ENCODE assay signal across 27 mouse cellular contexts in the genomic region with DNA sequence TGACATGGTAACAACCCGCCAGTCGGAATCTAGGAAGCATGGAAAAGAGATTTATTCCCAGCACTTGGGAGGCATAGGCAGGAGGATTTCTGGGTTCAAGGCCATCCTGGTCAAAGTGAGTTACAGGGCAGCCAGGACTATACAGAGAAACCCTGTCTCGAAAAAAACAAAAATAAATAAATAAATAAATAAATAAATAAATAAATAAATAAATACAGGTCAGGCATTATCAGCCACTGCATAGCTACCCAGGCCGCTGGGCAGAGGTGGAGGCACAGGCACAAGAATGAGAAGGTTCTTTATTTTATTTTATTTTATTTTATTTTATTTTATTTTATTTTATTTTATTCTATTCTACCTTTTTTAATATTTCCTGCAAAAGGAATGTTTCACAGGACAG.
A peak's percentile ranks its signal among the peaks of the same experiment; 100 is the strongest.
DNase-seq lines count a peak whose midpoint lies in the region; ATAC-seq and TF ChIP-seq lines count a peak whose summit lies in the region.
"Had no signal": no experiment of that assay in that cellular context is flagged by ENCODE, and none has a peak within 500 bp of the region (broad histone marks: within the 10 kb centered on the region; RNA-seq: fewer than 3 reads in every experiment).

No protein-coding gene starts in this region.

- H3K36me3 ChIP-seq in forebrain, embryonic 11.5 days (ENCODE audit: control insufficient read depth, insufficient read depth, low read length), result no peaks in the 10 kb centered on the region
- H3K36me3 ChIP-seq in forebrain, embryonic 14.5 days (ENCODE audit: control insufficient read depth, insufficient read depth, low read length), result no peaks in the 10 kb centered on the region
- no peaks in the 10 kb centered on the region for H3K36me3 ChIP-seq in forebrain, embryonic 13.5 days (ENCODE audit: poor library complexity, severe bottlenecking)
- no peaks in the 10 kb centered on the region for H3K36me3 ChIP-seq in forebrain, embryonic 15.5 days
- H3K36me3 ChIP-seq in intestine, embryonic 14.5 days (ENCODE audit: control insufficient read depth, insufficient read depth, low read length), result no peaks in the 10 kb centered on the region
- H3K36me3 ChIP-seq in intestine, postnatal 0 days (ENCODE audit: control insufficient read depth, insufficient read depth), result no peaks in the 10 kb centered on the region
- no peaks in the 10 kb centered on the region for H3K36me3 ChIP-seq in neural tube, embryonic 12.5 days
- no peaks in the 10 kb centered on the region for H3K36me3 ChIP-seq in neural tube, embryonic 15.5 days
- H3K36me3 ChIP-seq: embryonic facial prominence, embryonic 13.5 days; embryonic facial prominence, embryonic 15.5 days; forebrain, embryonic 10.5 days; G1E had no signal

- 0 out of 2 replicates have a peak, but pooled peaks have one; percentile 39 for ATAC-seq in forebrain, embryonic 11.5 days (replicated peaks; ENCODE audit: low FRiP score)
- ATAC-seq in forebrain, embryonic 14.5 days, result no peak
- 0 out of 2 replicates have a peak, but pooled peaks have one; percentile 51 for ATAC-seq in forebrain, embryonic 13.5 days
- ATAC-seq in forebrain, embryonic 15.5 days (replicated peaks), result no peak
- 0 out of 2 replicates have a peak, but pooled peaks have one; percentile 47 for ATAC-seq in intestine, embryonic 14.5 days (replicated peaks; ENCODE audit: low FRiP score, low TSS enrichment, low read depth)
- no peak for ATAC-seq in intestine, postnatal 0 days
- 0 out of 2 replicates have a peak, but pooled peaks have one; percentile 33 for ATAC-seq in neural tube, embryonic 12.5 days (ENCODE audit: low FRiP score, low read depth)
- ATAC-seq in neural tube, embryonic 15.5 days (ENCODE audit: low FRiP score), result no peak
- ATAC-seq: CD4-positive, CD25-positive, alpha-beta regulatory T cell, adult 4 months; Patski had no signal

- 92% methylated on average over 4 of the region's 4 CpGs for WGBS in forebrain, embryonic 11.5 days
- 95% methylated on average over 4 of the region's 4 CpGs for WGBS in forebrain, embryonic 14.5 days
- WGBS in forebrain, embryonic 13.5 days, result 92% methylated on average over 4 of the region's 4 CpGs
- WGBS in forebrain, embryonic 15.5 days, result 96% methylated on average over 4 of the region's 4 CpGs
- WGBS in intestine, embryonic 14.5 days, result 89% methylated on average over 4 of the region's 4 CpGs
- WGBS in intestine, postnatal 0 days, result 93% methylated on average over 4 of the region's 4 CpGs
- 96% methylated on average over 4 of the region's 4 CpGs for WGBS in neural tube, embryonic 12.5 days
- 89% methylated on average over 4 of the region's 4 CpGs for WGBS in neural tube, embryonic 15.5 days

- H3K4me1 ChIP-seq in forebrain, embryonic 11.5 days (replicated peaks; ENCODE audit: control insufficient read depth, insufficient read depth, low read length), result no peaks in the 10 kb centered on the region
- H3K4me1 ChIP-seq in forebrain, embryonic 14.5 days (ENCODE audit: control insufficient read depth, insufficient read depth, low read length), result no peaks in the 10 kb centered on the region
- no peaks in the 10 kb centered on the region for H3K4me1 ChIP-seq in forebrain, embryonic 13.5 days
- no peaks in the 10 kb centered on the region for H3K4me1 ChIP-seq in forebrain, embryonic 15.5 days
- H3K4me1 ChIP-seq in intestine, embryonic 14.5 days (replicated peaks; ENCODE audit: control insufficient read depth, insufficient read depth, low read length), result no peaks in the 10 kb centered on the region
- no peaks in the 10 kb centered on the region for H3K4me1 ChIP-seq in intestine, postnatal 0 days (replicated peaks; ENCODE audit: control insufficient read depth, insufficient read depth, low read length)
- H3K4me1 ChIP-seq in neural tube, embryonic 12.5 days, result no peaks in the 10 kb centered on the region
- H3K4me1 ChIP-seq in neural tube, embryonic 15.5 days, result no peaks in the 10 kb centered on the region
- H3K4me1 ChIP-seq: embryonic facial prominence, embryonic 13.5 days; embryonic facial prominence, embryonic 15.5 days; forebrain, embryonic 10.5 days had no signal

- H3K27ac ChIP-seq in forebrain, embryonic 11.5 days (ENCODE audit: low read depth, low read length), result no peak overlapping the region
- no peak overlapping the region for H3K27ac ChIP-seq in forebrain, embryonic 14.5 days (ENCODE audit: low read depth, low read length)
- no peak overlapping the region for H3K27ac ChIP-seq in forebrain, embryonic 13.5 days
- H3K27ac ChIP-seq in forebrain, embryonic 15.5 days (replicated peaks), result no peak overlapping the region
- no peak overlapping the region for H3K27ac ChIP-seq in intestine, embryonic 14.5 days (ENCODE audit: low read depth)
- H3K27ac ChIP-seq in intestine, postnatal 0 days (ENCODE audit: low read depth, low read length), result no peak overlapping the region
- no peak overlapping the region for H3K27ac ChIP-seq in neural tube, embryonic 12.5 days
- H3K27ac ChIP-seq in neural tube, embryonic 15.5 days (replicated peaks), result no peak overlapping the region
- H3K27ac ChIP-seq: embryonic facial prominence, embryonic 13.5 days; embryonic facial prominence, embryonic 15.5 days; forebrain, embryonic 10.5 days had no signal

- H3K9ac ChIP-seq in forebrain, embryonic 11.5 days (ENCODE audit: low read length), result no peak overlapping the region
- H3K9ac ChIP-seq in forebrain, embryonic 14.5 days (ENCODE audit: low read length), result no peak overlapping the region
- H3K9ac ChIP-seq in forebrain, embryonic 13.5 days, result no peak overlapping the region
- H3K9ac ChIP-seq in forebrain, embryonic 15.5 days (replicated peaks), result no peak overlapping the region
- H3K9ac ChIP-seq in intestine, embryonic 14.5 days (ENCODE audit: low read length), result no peak overlapping the region
- H3K9ac ChIP-seq in intestine, postnatal 0 days (ENCODE audit: low read depth, low read length), result no peak overlapping the region
- H3K9ac ChIP-seq in neural tube, embryonic 12.5 days, result no peak overlapping the region
- H3K9ac ChIP-seq in neural tube, embryonic 15.5 days (replicated peaks), result no peak overlapping the region
- H3K9ac ChIP-seq: embryonic facial prominence, embryonic 13.5 days; embryonic facial prominence, embryonic 15.5 days had no signal

- no peak overlapping the region for H3K4me2 ChIP-seq in forebrain, embryonic 11.5 days (ENCODE audit: low read depth, low read length, severe bottlenecking)
- no peak overlapping the region for H3K4me2 ChIP-seq in forebrain, embryonic 14.5 days (ENCODE audit: low read length)
- H3K4me2 ChIP-seq in forebrain, embryonic 13.5 days, result no peak overlapping the region
- no peak overlapping the region for H3K4me2 ChIP-seq in forebrain, embryonic 15.5 days (replicated peaks)
- no peak overlapping the region for H3K4me2 ChIP-seq in intestine, embryonic 14.5 days (ENCODE audit: low read length)
- no peak overlapping the region for H3K4me2 ChIP-seq in intestine, postnatal 0 days (replicated peaks; ENCODE audit: low read depth)
- no peak overlapping the region for H3K4me2 ChIP-seq in neural tube, embryonic 12.5 days (replicated peaks)
- no peak overlapping the region for H3K4me2 ChIP-seq in neural tube, embryonic 15.5 days
- H3K4me2 ChIP-seq: embryonic facial prominence, embryonic 13.5 days; embryonic facial prominence, embryonic 15.5 days had no signal

- no peaks in the 10 kb centered on the region for H3K9me3 ChIP-seq in forebrain, embryonic 11.5 days (ENCODE audit: control insufficient read depth, low read length)
- no peaks in the 10 kb centered on the region for H3K9me3 ChIP-seq in forebrain, embryonic 14.5 days (replicated peaks; ENCODE audit: control insufficient read depth, low read length)
- H3K9me3 ChIP-seq in forebrain, embryonic 13.5 days (replicated peaks), result no peaks in the 10 kb centered on the region
- H3K9me3 ChIP-seq in forebrain, embryonic 15.5 days, result no peaks in the 10 kb centered on the region
- no peaks in the 10 kb centered on the region for H3K9me3 ChIP-seq in intestine, embryonic 14.5 days (ENCODE audit: control insufficient read depth, low read length)
- H3K9me3 ChIP-seq in intestine, postnatal 0 days (ENCODE audit: control insufficient read depth), result no peaks in the 10 kb centered on the region
- no peaks in the 10 kb centered on the region for H3K9me3 ChIP-seq in neural tube, embryonic 12.5 days
- no peaks in the 10 kb centered on the region for H3K9me3 ChIP-seq in neural tube, embryonic 15.5 days (replicated peaks)
- H3K9me3 ChIP-seq: embryonic facial prominence, embryonic 13.5 days; embryonic facial prominence, embryonic 15.5 days; forebrain, embryonic 10.5 days; G1E had no signal

- TF ChIP-seq CTCF in intestine, postnatal 0 days (IDR thresholded peaks at IDR 0.05; ENCODE audit: low read depth), result no peak

- no peak overlapping the region for H3K4me3 ChIP-seq in forebrain, embryonic 11.5 days (ENCODE audit: low read depth, low read length)
- H3K4me3 ChIP-seq in forebrain, embryonic 14.5 days (ENCODE audit: low read depth, low read length), result no peak overlapping the region
- no peak overlapping the region for H3K4me3 ChIP-seq in forebrain, embryonic 13.5 days
- no peak overlapping the region for H3K4me3 ChIP-seq in forebrain, embryonic 15.5 days
- H3K4me3 ChIP-seq in intestine, embryonic 14.5 days (ENCODE audit: low read depth, low read length), result no peak overlapping the region
- no peak overlapping the region for H3K4me3 ChIP-seq in intestine, postnatal 0 days (ENCODE audit: low read depth, low read length)
- no peak overlapping the region for H3K4me3 ChIP-seq in neural tube, embryonic 12.5 days
- H3K4me3 ChIP-seq in neural tube, embryonic 15.5 days (replicated peaks), result no peak overlapping the region
- H3K4me3 ChIP-seq: embryonic facial prominence, embryonic 13.5 days; embryonic facial prominence, embryonic 15.5 days; erythroblast, embryonic 14.5 days; forebrain, embryonic 10.5 days had no signal

- DNase-seq in forebrain, embryonic 11.5 days (ENCODE audit: low spot score), result no peak
- no peak for DNase-seq in forebrain, embryonic 14.5 days (ENCODE audit: low spot score)
- no peak for DNase-seq in intestine, embryonic 14.5 days (ENCODE audit: low spot score)
- DNase-seq: adrenal gland, adult 2 months; adrenal gland, postnatal 10 days; adrenal gland, postnatal 25 days; B cell, adult 2 months; cerebellum, adult 11 months; cerebellum, adult 18-20 months; cerebellum, adult 8-10 months; cerebellum, adult 9-11 months; cerebellum, postnatal 14 days; cerebellum, postnatal 36 days; embryo, embryonic 11 days had no signal

- no peaks in the 10 kb centered on the region for H3K27me3 ChIP-seq in forebrain, embryonic 11.5 days (ENCODE audit: control insufficient read depth, insufficient read depth, low read length)
- no peaks in the 10 kb centered on the region for H3K27me3 ChIP-seq in forebrain, embryonic 14.5 days (replicated peaks; ENCODE audit: control insufficient read depth, insufficient read depth, low read length)
- no peaks in the 10 kb centered on the region for H3K27me3 ChIP-seq in forebrain, embryonic 13.5 days
- no peaks in the 10 kb centered on the region for H3K27me3 ChIP-seq in forebrain, embryonic 15.5 days
- H3K27me3 ChIP-seq in intestine, embryonic 14.5 days (replicated peaks; ENCODE audit: control insufficient read depth, insufficient read depth, low read length), result no peaks in the 10 kb centered on the region
- H3K27me3 ChIP-seq in intestine, postnatal 0 days (replicated peaks; ENCODE audit: control insufficient read depth, insufficient read depth, low read length), result no peaks in the 10 kb centered on the region
- H3K27me3 ChIP-seq in neural tube, embryonic 12.5 days (replicated peaks), result no peaks in the 10 kb centered on the region
- no peaks in the 10 kb centered on the region for H3K27me3 ChIP-seq in neural tube, embryonic 15.5 days (replicated peaks)
- H3K27me3 ChIP-seq: CH12.LX; embryonic facial prominence, embryonic 13.5 days; embryonic facial prominence, embryonic 15.5 days; Patski had no signal

Comparison
In these comparisons a context has a peak if more than half of its experiments do, and no peak if none do; other contexts are left out.
1. ATAC-seq: peak in forebrain, embryonic 11.5 days (single experiment), forebrain, embryonic 13.5 days (single experiment), intestine, embryonic 14.5 days (single experiment) and neural tube, embryonic 12.5 days (single experiment); none in forebrain, embryonic 14.5 days (single experiment), forebrain, embryonic 15.5 days (single experiment), intestine, postnatal 0 days (single experiment) and neural tube, embryonic 15.5 days (single experiment).